Mouse (Mus musculus): ENCODE data around the gene Atp1b3. TPM values are rescaled to one million over a fixed set of nuclear protein-coding genes. Genes with fewer than 3 reads are reported as not detected.

The Atp1b3 gene
- polyA plus RNA-seq, 1 experiment from 2014 or later = 181 TPM

- Histone ChIP-seq H3K27ac (ENCODE audit: low read depth) (no peak overlapping the region), H3K9me3 (ENCODE audit: low read depth, low read length) (no peaks in the 10 kb centered on the region), H3K27me3 (ENCODE audit: insufficient read depth, low read length) (no peaks in the 10 kb centered on the region), H3K4me3 (ENCODE audit: low read depth, low read length) (no peak overlapping the region), H3K9ac (no peak overlapping the region), H3K4me2 (no peak overlapping the region), H3K4me1 (ENCODE audit: insufficient read depth) (no peaks in the 10 kb centered on the region), H3K36me3 (ENCODE audit: insufficient read depth) (peaks cover 37% of the 10 kb centered on the region)
- ATAC-seq (ENCODE audit: insufficient read depth) = peak; percentile 76
- DNase-seq = peak; percentile 57
- TF ChIP-seq CTCF (IDR thresholded peaks at IDR 0.05; ENCODE audit: low read depth) = no peak
- WGBS = 72% methylated on average over 6 of the region's 6 CpGs
These were observed 43.7 kb downstream of the Atp1b3 start for GRCm38 (mm10) chr9:96320551-96320980.

GRCm38 (mm10) chr9:96319333-96319732 lies 44.9 kb downstream of the Atp1b3 start:
- H3K36me3 ChIP-seq (ENCODE audit: insufficient read depth) = peaks cover 47% of the 10 kb centered on the region
- no peaks in the 10 kb centered on the region for H3K4me1 ChIP-seq (ENCODE audit: insufficient read depth)
- no peak overlapping the region for H3K27ac ChIP-seq (ENCODE audit: low read depth)
- no peak overlapping the region for H3K9ac ChIP-seq
- H3K27me3 ChIP-seq (ENCODE audit: insufficient read depth, low read length) = no peaks in the 10 kb centered on the region
- no peak for ATAC-seq (ENCODE audit: insufficient read depth)
- no peak overlapping the region for H3K4me2 ChIP-seq
- 78% methylated on average over 5 of the region's 5 CpGs for WGBS
- TF ChIP-seq CTCF (IDR thresholded peaks at IDR 0.05; ENCODE audit: low read depth) = no peak
- no peak for DNase-seq
- no peaks in the 10 kb centered on the region for H3K9me3 ChIP-seq (ENCODE audit: low read depth, low read length)
- no peak overlapping the region for H3K4me3 ChIP-seq (ENCODE audit: low read depth, low read length)

- no peak for ATAC-seq (ENCODE audit: insufficient read depth)
- peaks cover 36% of the 10 kb centered on the region for H3K36me3 ChIP-seq (ENCODE audit: insufficient read depth)
- no peak for DNase-seq
These were observed 52.2 kb downstream of the Atp1b3 start for GRCm38 (mm10) chr9:96312074-96312473.

GRCm38 (mm10) chr9:96308816-96309215 lies 55.4 kb downstream of the Atp1b3 start:
- 95% methylated on average over 3 of the region's 3 CpGs for WGBS

More at GRCm38 (mm10) chr9:96312074-96312473, 52.2 kb downstream of the Atp1b3 start:
- Histone ChIP-seq H3K4me2 (no peak overlapping the region), H3K27me3 (ENCODE audit: insufficient read depth, low read length) (no peaks in the 10 kb centered on the region), H3K9me3 (ENCODE audit: low read depth, low read length) (no peaks in the 10 kb centered on the region), H3K4me3 (ENCODE audit: low read depth, low read length) (no peak overlapping the region), H3K27ac (ENCODE audit: low read depth) (no peak overlapping the region), H3K4me1 (ENCODE audit: insufficient read depth) (no peaks in the 10 kb centered on the region), H3K9ac (no peak overlapping the region)
- TF ChIP-seq CTCF (IDR thresholded peaks at IDR 0.05; ENCODE audit: low read depth) = no peak
- 90% methylated on average over 3 of the region's 3 CpGs for WGBS

GRCm38 (mm10) chr9:96299324-96300008 lies 64.8 kb downstream of the Atp1b3 start:
- H3K9ac ChIP-seq = no peak overlapping the region
- no peak overlapping the region for H3K4me2 ChIP-seq
- 90% methylated on average over 3 of the region's 3 CpGs for WGBS
- no peak for TF ChIP-seq CTCF (IDR thresholded peaks at IDR 0.05; ENCODE audit: low read depth)
- no peak overlapping the region for H3K4me3 ChIP-seq (ENCODE audit: low read depth, low read length)
- ATAC-seq (ENCODE audit: insufficient read depth) = no peak
- no peaks in the 10 kb centered on the region for H3K27me3 ChIP-seq (ENCODE audit: insufficient read depth, low read length)
- no peaks in the 10 kb centered on the region for H3K4me1 ChIP-seq (ENCODE audit: insufficient read depth)
- no peaks in the 10 kb centered on the region for H3K9me3 ChIP-seq (ENCODE audit: low read depth, low read length)
- H3K27ac ChIP-seq (ENCODE audit: low read depth) = no peak overlapping the region
- DNase-seq = no peak
- H3K36me3 ChIP-seq (ENCODE audit: insufficient read depth) = peaks cover 22% of the 10 kb centered on the region

More at GRCm38 (mm10) chr9:96308816-96309215, 55.4 kb downstream of the Atp1b3 start:
- no peak for TF ChIP-seq CTCF (IDR thresholded peaks at IDR 0.05; ENCODE audit: low read depth)
- no peak overlapping the region for H3K27ac ChIP-seq (ENCODE audit: low read depth)
- no peaks in the 10 kb centered on the region; the same call in 1 of the 2 replicates for H3K9me3 ChIP-seq (ENCODE audit: low read depth, low read length)
- ATAC-seq (ENCODE audit: insufficient read depth) = no peak
- H3K4me3 ChIP-seq (ENCODE audit: low read depth, low read length) = no peak overlapping the region
- no peaks in the 10 kb centered on the region for H3K4me1 ChIP-seq (ENCODE audit: insufficient read depth)
- DNase-seq = no peak
- H3K9ac ChIP-seq = no peak overlapping the region
- H3K36me3 ChIP-seq (ENCODE audit: insufficient read depth) = peaks cover 23% of the 10 kb centered on the region
- H3K4me2 ChIP-seq = no peak overlapping the region
- H3K27me3 ChIP-seq (ENCODE audit: insufficient read depth, low read length) = no peaks in the 10 kb centered on the region

- Histone ChIP-seq H3K9me3 (ENCODE audit: low read depth, low read length) (no peaks in the 10 kb centered on the region), H3K27me3 (ENCODE audit: insufficient read depth, low read length) (no peaks in the 10 kb centered on the region), H3K4me2 (no peak overlapping the region), H3K4me3 (ENCODE audit: low read depth, low read length) (no peak overlapping the region), H3K9ac (no peak overlapping the region), H3K36me3 (ENCODE audit: insufficient read depth) (peaks cover 8% of the 10 kb centered on the region), H3K27ac (ENCODE audit: low read depth) (no peak overlapping the region), H3K4me1 (ENCODE audit: insufficient read depth) (no peaks in the 10 kb centered on the region)
- whole genome bisulfite sequencing = 96% methylated on average over 7 of the region's 7 CpGs
- DNase-seq (no peak), ATAC-seq (ENCODE audit: insufficient read depth) (no peak)
- no peak for TF ChIP-seq CTCF (IDR thresholded peaks at IDR 0.05; ENCODE audit: low read depth)
These were observed 72.1 kb downstream of the Atp1b3 start for GRCm38 (mm10) chr9:96292144-96292543.

- Histone ChIP-seq H3K4me1 (ENCODE audit: insufficient read depth) (no peaks in the 10 kb centered on the region), H3K9me3 (ENCODE audit: low read depth, low read length) (no peaks in the 10 kb centered on the region), H3K27ac (ENCODE audit: low read depth) (no peak overlapping the region), H3K4me2 (no peak overlapping the region), H3K27me3 (ENCODE audit: insufficient read depth, low read length) (no peaks in the 10 kb centered on the region), H3K9ac (no peak overlapping the region), H3K36me3 (ENCODE audit: insufficient read depth) (no peaks in the 10 kb centered on the region), H3K4me3 (ENCODE audit: low read depth, low read length) (no peak overlapping the region)
- peak; percentile 61 for TF ChIP-seq CTCF (IDR thresholded peaks at IDR 0.05; ENCODE audit: low read depth)
- DNase-seq (peak; percentile 76), ATAC-seq (ENCODE audit: insufficient read depth) (no peak)
- WGBS = 39% methylated on average over 1 of the region's 1 CpGs
These were observed 79.3 kb downstream of the Atp1b3 start for GRCm38 (mm10) chr9:96284916-96285315.

Other genes starting within 250 kb of the Atp1b3 start
- 4.7 and 5.2 TPM in 2 replicates for gene Gk5, start 245.1 kb downstream of the Atp1b3 start, polyA plus RNA-seq (2014; fragmentation: Nextera tagmentation; extraction: Ambion mirVana)
- 49.1 and 51.8 TPM in 2 replicates for gene Tfdp2, start 168.2 kb downstream of the Atp1b3 start, polyA plus RNA-seq (2014; fragmentation: Nextera tagmentation; extraction: Ambion mirVana)
- gene Rnf7, start 114.2 kb upstream of the Atp1b3 start, polyA plus RNA-seq (2014; fragmentation: Nextera tagmentation; extraction: Ambion mirVana) = 242 and 260 TPM in 2 replicates
- not detected in 2 replicates for gene Gm28729, start 160.8 kb upstream of the Atp1b3 start, polyA plus RNA-seq (2014; fragmentation: Nextera tagmentation; extraction: Ambion mirVana)

All from lung, embryonic 14.5 days (tissue).